Mouse (Mus musculus) small intestine, adult 2 months (tissue): ENCODE data around the gene Tsc22d2.

Source experiments
- CTCF ChIP-seq: fragments of 200-500 bp; IDR thresholded peaks from 2 replicates; pipeline ENCODE4 v1.5.1; 2012; ENCODE audit warnings: low read depth, mild to moderate bottlenecking, control low read depth, inconsistent platforms, low read length, moderate library complexity, mixed read lengths; ENCODE audit not compliant: insufficient replicate concordance, insufficient read length; ENCODE audit errors: extremely low read depth
- POLR2A ChIP-seq: fragments of 200-500 bp; IDR thresholded peaks from 2 replicates; pipeline ENCODE4 v1.6.1; 2012; ENCODE audit warnings: low read depth, mild to moderate bottlenecking, control low read depth, inconsistent platforms, low read length, moderate library complexity

DNA sequence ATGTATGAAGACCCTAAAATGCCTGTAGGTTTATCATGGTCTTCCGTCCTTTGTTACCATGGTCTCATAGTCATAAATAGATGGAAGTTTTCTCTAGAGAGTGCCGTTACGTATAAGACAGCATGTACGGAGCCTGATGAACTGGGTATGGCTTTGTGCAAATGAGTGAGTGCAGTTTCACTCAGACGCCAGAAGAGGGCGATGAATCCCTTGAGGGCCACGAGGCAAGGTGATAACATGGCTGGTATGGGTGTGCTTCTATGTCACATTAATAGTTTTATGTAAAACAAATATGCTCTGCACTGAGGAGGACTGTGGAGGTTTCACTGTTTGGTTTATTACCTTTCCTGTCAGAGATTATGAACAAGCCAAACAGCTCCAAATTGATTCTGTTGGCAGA is 71.4 kb downstream of the Tsc22d2 start:
- TF ChIP-seq POLR2A (no peak), CTCF (peak; percentile 48; the same call in 1 of the 2 replicates)
